Mouse (Mus musculus): Measurements from ENCODE around the gene Esyt1. TPM values are rescaled to one million over a fixed set of nuclear protein-coding genes. Genes with fewer than 3 reads are reported as not detected.

Gene Esyt1
- total and polyA plus RNA-seq, 2 experiments from 2014 or later: 13.0 to 41.5 TPM

DNA sequence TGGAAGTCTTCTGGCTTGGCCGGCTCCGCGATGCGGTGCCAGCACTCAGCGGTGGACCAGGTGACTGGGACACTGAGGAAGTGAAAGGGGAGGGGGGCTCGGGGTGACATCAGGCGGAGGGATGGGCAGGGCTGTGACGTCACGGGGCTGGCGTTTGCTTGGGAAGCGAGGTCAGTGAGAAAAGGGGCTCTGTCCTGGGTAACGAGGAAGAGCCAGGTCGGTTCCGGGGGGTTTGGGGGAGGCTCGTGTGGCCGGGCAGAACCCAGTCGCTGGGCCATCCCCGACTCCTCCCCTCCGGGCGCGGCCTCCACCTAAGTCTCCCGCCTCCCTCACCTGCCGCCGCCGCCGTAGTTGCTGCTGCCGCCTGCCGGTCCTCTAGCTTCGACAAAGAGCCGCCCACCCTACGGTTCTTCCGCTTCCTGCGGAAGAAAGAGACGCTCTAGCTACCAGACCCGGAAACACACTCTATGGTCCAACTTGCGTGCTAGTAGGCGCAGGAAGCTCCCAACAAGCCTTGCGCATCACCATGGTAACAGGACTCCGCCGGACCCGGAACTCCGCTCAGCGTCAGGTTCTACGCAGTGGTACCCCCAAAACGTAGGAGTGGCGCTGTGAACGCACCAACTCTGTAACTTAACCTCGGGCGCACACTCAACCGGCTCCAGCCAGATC lies 21.8 kb upstream of the Esyt1 start, which contains the start of gene Zc3h10:
Gene Zc3h10, minus strand, starts transcription at position 414 of the 672 bp plus-strand sequence.
- H3K27me3 ChIP-seq (ENCODE audit: control insufficient read depth, insufficient read depth, low read length): no peaks in the 10 kb centered on the region
- H3K36me3 ChIP-seq (replicated peaks; ENCODE audit: control insufficient read depth, insufficient read depth, low read length): peaks cover 32% of the 10 kb centered on the region
- peaks cover 5% of the 10 kb centered on the region; the same call in 1 of the 2 replicates for H3K4me1 ChIP-seq (ENCODE audit: control insufficient read depth, insufficient read depth)
- peak within 1 kb of the TSS; percentile 92 for H3K9ac ChIP-seq (replicated peaks; ENCODE audit: low read depth, low read length)
- peak within 1 kb of the TSS; percentile 82 for H3K4me2 ChIP-seq (ENCODE audit: low read depth, low read length)
- peak; percentile 86 for ATAC-seq (ENCODE audit: insufficient read depth, low read depth)
- peak within 1 kb of the TSS; percentile 72 for H3K4me3 ChIP-seq (ENCODE audit: low read depth, low read length)
- H3K27ac ChIP-seq (ENCODE audit: low read depth): peak within 1 kb of the TSS; percentile 94
- peak; percentile 86 for TF ChIP-seq EP300 (IDR thresholded peaks at IDR 0.05; ENCODE audit: low read depth)
- peak; percentile 57 for TF ChIP-seq CTCF (IDR thresholded peaks at IDR 0.05; ENCODE audit: low read depth)
- under 1% methylated on average over 39 of the region's 50 CpGs for WGBS
- DNase-seq (ENCODE audit: low spot score): peak; percentile 99
- H3K9me3 ChIP-seq (replicated peaks; ENCODE audit: control insufficient read depth, low read length): no peaks in the 10 kb centered on the region

DNA sequence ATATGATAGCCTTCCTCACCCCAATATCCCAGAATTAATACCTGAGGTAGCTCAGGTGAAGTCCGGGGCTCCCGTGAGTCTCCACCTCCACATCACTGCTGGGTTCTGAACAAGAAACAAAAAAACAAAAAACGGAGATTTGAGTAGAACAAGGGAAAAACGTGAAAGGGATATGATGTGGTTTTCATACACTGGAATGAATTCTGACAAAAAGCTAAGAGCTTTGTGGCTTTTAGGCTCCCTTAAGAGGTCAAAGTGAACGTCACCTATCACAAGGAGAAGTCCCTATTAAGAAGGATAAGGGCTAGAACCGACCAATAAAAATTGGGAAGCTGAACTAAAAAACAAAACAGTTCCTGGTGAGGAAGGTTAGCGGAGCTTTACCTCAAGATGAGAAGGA lies 21.1 kb upstream of the Esyt1 start:
- Histone ChIP-seq H3K4me1 (ENCODE audit: control insufficient read depth, insufficient read depth) (peaks cover 5% of the 10 kb centered on the region; the same call in 1 of the 2 replicates), H3K9me3 (replicated peaks; ENCODE audit: control insufficient read depth, low read length) (no peaks in the 10 kb centered on the region), H3K9ac (replicated peaks; ENCODE audit: low read depth, low read length) (peak overlapping the region; percentile 60), H3K27me3 (ENCODE audit: control insufficient read depth, insufficient read depth, low read length) (no peaks in the 10 kb centered on the region), H3K27ac (ENCODE audit: low read depth) (peak overlapping the region; percentile 94), H3K36me3 (replicated peaks; ENCODE audit: control insufficient read depth, insufficient read depth, low read length) (peaks cover 38% of the 10 kb centered on the region), H3K4me2 (ENCODE audit: low read depth, low read length) (peak overlapping the region; percentile 82), H3K4me3 (ENCODE audit: low read depth, low read length) (peak overlapping the region; percentile 72)
- ATAC-seq (ENCODE audit: insufficient read depth, low read depth) (no peak), DNase-seq (ENCODE audit: low spot score) (no peak)
- WGBS: 12% methylated on average over 7 of the region's 7 CpGs
- TF ChIP-seq EP300 (IDR thresholded peaks at IDR 0.05; ENCODE audit: low read depth): no peak
- TF ChIP-seq CTCF (IDR thresholded peaks at IDR 0.05; ENCODE audit: low read depth): no peak

DNA sequence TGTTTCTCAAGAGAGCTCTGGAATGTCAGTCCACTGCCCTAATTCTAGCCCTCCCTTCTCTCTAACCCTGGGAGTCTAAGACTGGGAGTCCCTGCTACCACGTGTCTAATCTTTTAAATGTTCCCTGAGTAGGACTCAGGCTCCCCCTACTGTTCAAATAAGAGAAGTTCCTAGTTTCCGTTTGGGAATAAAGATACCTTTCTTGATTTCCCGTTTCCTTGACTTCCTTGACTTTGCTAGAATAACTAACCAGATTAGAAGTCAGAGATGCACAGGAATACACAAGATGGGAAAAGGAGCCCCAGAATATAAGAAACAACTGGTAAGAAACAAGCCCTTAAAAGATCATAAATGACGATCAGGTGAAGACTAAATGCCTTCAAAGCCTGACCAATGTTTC lies 20.7 kb upstream of the Esyt1 start:
- no peak for ATAC-seq (ENCODE audit: insufficient read depth, low read depth)
- Histone ChIP-seq H3K9ac (replicated peaks; ENCODE audit: low read depth, low read length) (peak overlapping the region; percentile 60), H3K36me3 (replicated peaks; ENCODE audit: control insufficient read depth, insufficient read depth, low read length) (peaks cover 38% of the 10 kb centered on the region), H3K27ac (ENCODE audit: low read depth) (peak overlapping the region; percentile 94), H3K27me3 (ENCODE audit: control insufficient read depth, insufficient read depth, low read length) (no peaks in the 10 kb centered on the region), H3K4me3 (ENCODE audit: low read depth, low read length) (peak overlapping the region; percentile 72), H3K4me1 (ENCODE audit: control insufficient read depth, insufficient read depth) (peaks cover 5% of the 10 kb centered on the region; the same call in 1 of the 2 replicates), H3K9me3 (replicated peaks; ENCODE audit: control insufficient read depth, low read length) (no peaks in the 10 kb centered on the region), H3K4me2 (ENCODE audit: low read depth, low read length) (peak overlapping the region; percentile 82)
- WGBS: 8% methylated on average over 4 of the region's 4 CpGs
- DNase-seq (ENCODE audit: low spot score): peak; percentile 91
- TF ChIP-seq EP300 (IDR thresholded peaks at IDR 0.05; ENCODE audit: low read depth): no peak
- TF ChIP-seq CTCF (IDR thresholded peaks at IDR 0.05; ENCODE audit: low read depth): peak; percentile 80

DNA sequence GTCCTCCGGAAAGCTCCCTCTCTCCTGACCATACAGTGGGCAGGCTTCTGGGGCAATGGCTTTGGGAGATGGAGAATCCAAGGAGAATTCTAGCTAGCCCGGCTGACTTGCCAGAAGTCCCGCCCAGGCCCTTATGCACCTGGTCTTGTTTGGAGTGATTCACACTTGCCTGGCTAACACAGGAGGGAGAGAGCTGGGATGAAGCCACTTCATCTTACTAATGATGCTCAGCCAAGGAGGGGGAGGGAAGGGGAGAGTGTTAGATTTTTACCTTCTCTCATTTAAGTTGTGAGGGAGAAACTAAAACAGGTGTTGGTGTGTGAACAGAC lies 19.9 kb upstream of the Esyt1 start:
- H3K36me3 ChIP-seq (replicated peaks; ENCODE audit: control insufficient read depth, insufficient read depth, low read length): peaks cover 38% of the 10 kb centered on the region
- H3K9ac ChIP-seq (replicated peaks; ENCODE audit: low read depth, low read length): no peak overlapping the region
- TF ChIP-seq CTCF (IDR thresholded peaks at IDR 0.05; ENCODE audit: low read depth) (no peak), EP300 (IDR thresholded peaks at IDR 0.05; ENCODE audit: low read depth) (no peak)
- H3K4me3 ChIP-seq (ENCODE audit: low read depth, low read length): no peak overlapping the region
- no peak overlapping the region for H3K4me2 ChIP-seq (ENCODE audit: low read depth, low read length)
- no peaks in the 10 kb centered on the region for H3K9me3 ChIP-seq (replicated peaks; ENCODE audit: control insufficient read depth, low read length)
- H3K4me1 ChIP-seq (ENCODE audit: control insufficient read depth, insufficient read depth): peaks cover 5% of the 10 kb centered on the region; the same call in 1 of the 2 replicates
- WGBS: 81% methylated on average over 3 of the region's 3 CpGs
- no peaks in the 10 kb centered on the region for H3K27me3 ChIP-seq (ENCODE audit: control insufficient read depth, insufficient read depth, low read length)
- DNase-seq (ENCODE audit: low spot score) (no peak), ATAC-seq (ENCODE audit: insufficient read depth, low read depth) (no peak)
- peak overlapping the region; percentile 28; the same call in 1 of the 2 replicates for H3K27ac ChIP-seq (ENCODE audit: low read depth)

DNA sequence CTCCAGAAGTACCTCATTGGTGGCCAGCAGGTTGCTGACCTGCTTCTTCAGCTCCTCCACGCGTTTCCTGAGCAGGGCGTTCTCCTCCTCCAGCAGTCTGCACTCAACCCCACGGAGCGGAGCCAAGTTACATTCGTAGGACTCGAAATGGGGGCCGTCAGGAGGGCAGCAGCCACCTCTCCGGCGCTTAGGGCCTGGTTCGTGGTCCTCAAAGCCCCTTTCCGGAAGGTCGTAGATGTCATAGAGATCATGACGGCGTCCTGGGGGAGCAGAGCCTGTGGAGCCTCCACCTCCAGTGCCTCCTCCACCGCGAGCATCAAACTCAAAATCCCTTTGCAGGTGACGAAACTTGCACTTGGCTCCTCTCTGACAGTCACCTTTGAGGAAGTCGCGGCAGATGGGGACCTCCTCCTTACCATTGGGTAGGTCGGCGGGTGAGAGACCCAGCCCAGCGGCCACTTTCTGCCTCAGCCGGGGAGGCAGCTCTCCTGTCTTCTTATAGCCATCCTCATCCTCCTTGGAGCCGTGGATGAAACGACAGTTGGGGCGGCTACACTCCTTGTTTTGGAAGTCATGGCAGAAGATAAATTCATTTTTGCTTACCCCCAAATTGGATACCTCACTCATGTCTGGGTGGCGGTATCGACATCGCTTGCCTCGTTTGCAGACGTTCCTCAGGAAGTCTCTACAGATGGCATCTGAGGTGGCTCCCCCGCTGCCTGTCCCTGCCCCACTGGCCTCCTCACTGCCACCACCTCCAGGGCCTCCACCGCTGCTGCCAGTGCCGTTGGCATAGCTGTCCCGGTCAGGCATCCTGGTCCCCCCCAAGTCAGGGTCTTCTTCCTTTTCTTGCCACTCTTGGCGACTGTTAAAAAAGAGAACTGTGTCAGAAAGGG lies 19.3 kb upstream of the Esyt1 start:
- Histone ChIP-seq H3K4me1 (ENCODE audit: control insufficient read depth, insufficient read depth) (peaks cover 5% of the 10 kb centered on the region; the same call in 1 of the 2 replicates), H3K27ac (ENCODE audit: low read depth) (no peak overlapping the region), H3K9ac (replicated peaks; ENCODE audit: low read depth, low read length) (no peak overlapping the region), H3K4me3 (ENCODE audit: low read depth, low read length) (no peak overlapping the region), H3K4me2 (ENCODE audit: low read depth, low read length) (no peak overlapping the region), H3K36me3 (replicated peaks; ENCODE audit: control insufficient read depth, insufficient read depth, low read length) (peaks cover 38% of the 10 kb centered on the region), H3K27me3 (ENCODE audit: control insufficient read depth, insufficient read depth, low read length) (no peaks in the 10 kb centered on the region), H3K9me3 (replicated peaks; ENCODE audit: control insufficient read depth, low read length) (no peaks in the 10 kb centered on the region)
- WGBS: 92% methylated on average over 37 of the region's 37 CpGs
- TF ChIP-seq CTCF (IDR thresholded peaks at IDR 0.05; ENCODE audit: low read depth) (no peak), EP300 (IDR thresholded peaks at IDR 0.05; ENCODE audit: low read depth) (no peak)
- ATAC-seq (ENCODE audit: insufficient read depth, low read depth) (no peak), DNase-seq (ENCODE audit: low spot score) (no peak)
